Mouse (Mus musculus) stomach, postnatal 0 days (tissue): ENCODE data around the gene Rabep2. TPM values are rescaled to one million over a fixed set of nuclear protein-coding genes. Genes with fewer than 3 reads are reported as not detected.

ENCODE experiments used
- ATAC-seq: fragments of 200-750 bp; cut with Nextera tagmentation; 2 replicates; pipeline ENCODE4 v1.8.0; 2017; ENCODE audit not compliant: low FRiP score, low TSS enrichment
- DNase-seq: peaks from one replicate; pipeline ENCODE4 v3.0.0-alpha.2; 2016; ENCODE audit warnings: low spot score
- H3K27ac ChIP-seq: fragments of 300-500 bp; sonication (generic); replicated peaks from 2 replicates; pipeline ENCODE4 v1.5.1; 2014; ENCODE audit warnings: mild to moderate bottlenecking, control low read depth
- H3K27me3 ChIP-seq: fragments of 300-500 bp; sonication (generic); 2 replicates; pipeline ENCODE4 v1.6.1; 2014; ENCODE audit warnings: low read length; ENCODE audit not compliant: control insufficient read depth, insufficient read depth
- H3K36me3 ChIP-seq: fragments of 300-500 bp; sonication (generic); 2 replicates; pipeline ENCODE4 v1.6.1; 2014; ENCODE audit warnings: low read length, mixed read lengths; ENCODE audit not compliant: control insufficient read depth, insufficient read depth
- H3K4me1 ChIP-seq: fragments of 300-500 bp; sonication (generic); replicated peaks from 2 replicates; pipeline ENCODE4 v1.6.1; 2014; ENCODE audit warnings: antibody characterized with exemption; ENCODE audit not compliant: control insufficient read depth, insufficient read depth
- H3K4me2 ChIP-seq: fragments of 300-500 bp; sonication (generic); replicated peaks from 2 replicates; pipeline ENCODE4 v1.6.1; 2014; ENCODE audit warnings: low read depth, mild to moderate bottlenecking, control low read depth, moderate library complexity
- H3K4me3 ChIP-seq: fragments of 300-500 bp; sonication (generic); 2 replicates; pipeline ENCODE4 v1.5.1; 2014; ENCODE audit warnings: low read depth, low read length, control low read depth
- H3K9ac ChIP-seq: fragments of 300-500 bp; sonication (generic); 2 replicates; pipeline ENCODE4 v1.6.1; 2014; ENCODE audit warnings: mild to moderate bottlenecking, low read length, control low read depth, mixed read lengths
- H3K9me3 ChIP-seq: fragments of 300-500 bp; sonication (generic); 2 replicates; pipeline ENCODE4 v1.6.1; 2016; ENCODE audit warnings: low read length; ENCODE audit not compliant: control insufficient read depth
- CTCF ChIP-seq: IDR thresholded peaks from 2 replicates; pipeline ENCODE4 v1.5.1; 2016; ENCODE audit warnings: antibody characterized with exemption, low read depth, mild to moderate bottlenecking, moderate library complexity
- EP300 ChIP-seq: optimal IDR thresholded peaks from 2 replicates; pipeline ENCODE3; 2016; ENCODE audit warnings: antibody characterized with exemption
- WGBS: fragments of 180-500 bp; shearing (Covaris S2); extraction: QIAGEN DNeasy Blood & Tissue Kit; methylation state at CpG from one replicate; pipeline ENCODE4 v1.1.7; 2014; 5-methylcytosine and 5-hydroxymethylcytosine counted together
- polyA plus RNA-seq: library from polyadenylated mRNA; unstranded; fragments of >200 nt; fragmentation: Nextera tagmentation; extraction: Ambion mirVana; gene quantifications from 2 replicates; pipeline ENCODE4 v1.2.1, GENCODE M21; 2015

Gene Rabep2
- polyA plus RNA-seq, 1 experiment from 2014 or later: 19.4 TPM

- DNase-seq (peak; percentile 61), ATAC-seq (peak; percentile 85)
- 82% methylated on average over 6 of the region's 6 CpGs for WGBS
- Histone ChIP-seq H3K27ac (no peak overlapping the region), H3K36me3 (peaks cover 60% of the 10 kb centered on the region), H3K4me1 (no peaks in the 10 kb centered on the region), H3K27me3 (no peaks in the 10 kb centered on the region), H3K9ac (no peak overlapping the region), H3K4me2 (no peak overlapping the region), H3K9me3 (no peaks in the 10 kb centered on the region), H3K4me3 (no peak overlapping the region)
- TF ChIP-seq CTCF: no peak
These were observed 65.6 kb downstream of the Rabep2 start for GRCm38 (mm10) chr7:126494120-126494519.

- Histone ChIP-seq H3K27me3 (no peaks in the 10 kb centered on the region), H3K4me1 (no peaks in the 10 kb centered on the region), H3K9ac (no peak overlapping the region), H3K27ac (no peak overlapping the region), H3K4me3 (no peak overlapping the region), H3K36me3 (peaks cover 74% of the 10 kb centered on the region), H3K4me2 (no peak overlapping the region), H3K9me3 (no peaks in the 10 kb centered on the region)
- no peak for TF ChIP-seq EP300
- no peak for TF ChIP-seq CTCF
- WGBS: 89% methylated on average over 5 of the region's 5 CpGs
- DNase-seq: no peak
- ATAC-seq: no peak
These were observed 67.9 kb downstream of the Rabep2 start for GRCm38 (mm10) chr7:126496475-126496874.

- H3K4me3 ChIP-seq: no peak overlapping the region
- H3K27me3 ChIP-seq: no peaks in the 10 kb centered on the region
- no peaks in the 10 kb centered on the region for H3K9me3 ChIP-seq
- H3K9ac ChIP-seq: no peak overlapping the region
- H3K4me1 ChIP-seq: no peaks in the 10 kb centered on the region
- WGBS: 93% methylated on average over 12 of the region's 12 CpGs
- H3K36me3 ChIP-seq: peaks cover 64% of the 10 kb centered on the region
- no peak for DNase-seq
- TF ChIP-seq CTCF (no peak), EP300 (no peak)
- H3K4me2 ChIP-seq: no peak overlapping the region
- no peak for ATAC-seq
- H3K27ac ChIP-seq: no peak overlapping the region
These were observed 69.4 kb downstream of the Rabep2 start for GRCm38 (mm10) chr7:126497966-126498365.

Other genes with a start within 250 kb of the Rabep2 start
- gene Xpo6, start 228.3 kb upstream of the Rabep2 start, polyA plus RNA-seq: 19.3 and 19.7 TPM in 2 replicates
- 4.0 and 5.3 TPM in 2 replicates for gene Sbk1, start 156.1 kb upstream of the Rabep2 start, polyA plus RNA-seq
- gene Lat, start 59.2 kb upstream of the Rabep2 start, polyA plus RNA-seq: 0.21 and 0.46 TPM in 2 replicates
- 24.4 and 26.9 TPM in 2 replicates for gene Spns1, start 51.3 kb upstream of the Rabep2 start, polyA plus RNA-seq
- 1.1 and 1.3 TPM in 2 replicates for gene Nfatc2ip, start 32.0 kb upstream of the Rabep2 start, polyA plus RNA-seq
- 0.08 and 0.17 TPM in 2 replicates for gene Cd19, start 13.9 kb upstream of the Rabep2 start, polyA plus RNA-seq
- 0.59 and 1.8 TPM in 2 replicates for gene Atp2a1, start 34.3 kb downstream of the Rabep2 start, polyA plus RNA-seq
- 20.0 and 24.0 TPM in 2 replicates for gene Sh2b1, start 46.7 kb downstream of the Rabep2 start, polyA plus RNA-seq
- gene Tufm, start 58.6 kb downstream of the Rabep2 start, polyA plus RNA-seq: 73.9 and 77.5 TPM in 2 replicates
- 16.9 and 19.6 TPM in 2 replicates for gene Atxn2l, start 74.7 kb downstream of the Rabep2 start, polyA plus RNA-seq
- 150 and 163 TPM in 2 replicates for gene Eif3c, start 137.7 kb downstream of the Rabep2 start, polyA plus RNA-seq
- gene Apobr, start 156.2 kb downstream of the Rabep2 start, polyA plus RNA-seq: 0.46 and 0.56 TPM in 2 replicates
- 17.2 and 17.7 TPM in 2 replicates for gene Cln3, start 157.1 kb downstream of the Rabep2 start, polyA plus RNA-seq
- gene Il27, start 166.2 kb downstream of the Rabep2 start, polyA plus RNA-seq: 0.10 and 0.13 TPM in 2 replicates
- gene Nupr1, start 202.1 kb downstream of the Rabep2 start, polyA plus RNA-seq: 140 and 182 TPM in 2 replicates
- 28.6 and 28.9 TPM in 2 replicates for gene Sgf29, start 220.6 kb downstream of the Rabep2 start, polyA plus RNA-seq
- 10.9 and 12.4 TPM in 2 replicates for gene Sult1a1, start 247.7 kb downstream of the Rabep2 start, polyA plus RNA-seq